Mouse (Mus musculus) MEL (cell line): ENCODE measurements around the gene Gm9913.

Experiments
- CTCF ChIP-seq, 3 experiments: IDR thresholded peaks in 2 of 3; conservative IDR thresholded peaks in 1 of 3; 2 replicates each; pipeline ENCODE4 v1.5.1; 2011 to 2012; ENCODE audit warnings: low read length in 3 of 3, low read depth in 2 of 3, mild to moderate bottlenecking in 2 of 3, improper control_type of control experiment in 1 of 3, inconsistent platforms in 1 of 3, mixed read lengths in 1 of 3, moderate library complexity in 1 of 3; ENCODE audit not compliant: control insufficient read depth in 1 of 3, insufficient read depth in 1 of 3, poor library complexity in 1 of 3, severe bottlenecking in 1 of 3
- GABPA ChIP-seq: IDR thresholded peaks from 2 replicates; pipeline ENCODE4 v1.6.1; 2012; ENCODE audit warnings: low read depth, mild to moderate bottlenecking, inconsistent platforms, low read length, improper control_type of control experiment, moderate library complexity
- USF2 ChIP-seq, 2 experiments: IDR thresholded peaks; 2 replicates each; pipeline ENCODE4 v1.6.1; 2011 to 2012; ENCODE audit warnings: improper control_type of control experiment in 2 of 2, low read length in 2 of 2, borderline replicate concordance in 1 of 2, inconsistent platforms in 1 of 2, low read depth in 1 of 2, mild to moderate bottlenecking in 1 of 2; ENCODE audit not compliant: insufficient read depth in 1 of 2

DNA sequence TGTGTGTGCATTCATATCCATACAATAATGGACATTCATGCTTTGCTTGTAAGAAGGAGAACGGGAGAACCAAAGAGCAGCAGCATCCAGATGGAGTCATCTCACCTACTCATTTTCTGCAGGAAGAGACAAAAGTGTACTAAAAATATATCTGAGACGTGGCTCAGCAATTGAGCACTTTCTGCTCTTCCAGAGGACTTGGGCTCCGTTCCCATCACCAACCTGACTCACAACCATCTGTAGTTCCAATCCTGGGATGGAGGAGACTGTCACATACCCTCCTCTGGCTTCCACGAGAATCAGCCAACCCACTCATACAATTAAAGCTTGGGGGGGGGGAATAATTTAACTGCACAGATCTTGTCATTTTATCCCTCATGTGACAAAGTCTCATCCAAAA lies 23.8 kb upstream of the Gm9913 start:
- TF ChIP-seq CTCF (IDR thresholded peaks at IDR 0.05 in 2 of 3, conservative IDR thresholded peaks at IDR 0.05 in 1 of 3; ENCODE audit: control insufficient read depth in 1 of 3, insufficient read depth in 1 of 3, low read depth in 2 of 3, low read length in 3 of 3, poor library complexity in 1 of 3, severe bottlenecking in 1 of 3) (no peak), USF2 (IDR thresholded peaks at IDR 0.05; ENCODE audit: borderline replicate concordance in 1 of 2, insufficient read depth in 1 of 2, low read depth in 1 of 2, low read length in 2 of 2) (no peak), GABPA (no peak)
